Mouse (Mus musculus): ENCODE data around the gene Kcnq5.

Gene Kcnq5

GRCm38 (mm10) chr1:21961251-21962082 lies at the start of gene Kcnq5:
Gene Kcnq5 (minus strand): TSS chr1:21961942.
- DNase-seq (ENCODE audit: low read depth, low spot score) = peak; percentile 60

GRCm38 (mm10) chr1:21979755-21980154 lies 18.0 kb upstream of the Kcnq5 start:
- DNase-seq (ENCODE audit: low read depth, low spot score) = no peak

- DNase-seq (ENCODE audit: low read depth, low spot score) = no peak
Observed at GRCm38 (mm10) chr1:21979292-21979691, 17.6 kb upstream of the Kcnq5 start.

- DNase-seq (ENCODE audit: low read depth, low spot score) = no peak
Observed at GRCm38 (mm10) chr1:21974040-21974439, 12.3 kb upstream of the Kcnq5 start.

- DNase-seq (ENCODE audit: low read depth, low spot score) = peak; percentile 17
Observed at GRCm38 (mm10) chr1:21967139-21967538, 5.4 kb upstream of the Kcnq5 start.

- DNase-seq (ENCODE audit: low read depth, low spot score) = peak; percentile 74
Observed at GRCm38 (mm10) chr1:21962896-21963864, 1.4 kb upstream of the Kcnq5 start.

- DNase-seq (ENCODE audit: low read depth, low spot score) = peak; percentile 66
Observed at GRCm38 (mm10) chr1:21962083-21962471, 335 bp upstream of the Kcnq5 start.

- DNase-seq (ENCODE audit: low read depth, low spot score) = peak; percentile 60
Observed at GRCm38 (mm10) chr1:21960421-21961250, 1.1 kb downstream of the Kcnq5 start.

- peak; percentile 22 for DNase-seq (ENCODE audit: low read depth, low spot score)
Observed at GRCm38 (mm10) chr1:21959648-21960285, 2.0 kb downstream of the Kcnq5 start.

GRCm38 (mm10) chr1:21958013-21958412 lies 3.7 kb downstream of the Kcnq5 start:
- peak; percentile 57 for DNase-seq (ENCODE audit: low read depth, low spot score)

GRCm38 (mm10) chr1:21940831-21941230 lies 20.9 kb downstream of the Kcnq5 start:
- DNase-seq (ENCODE audit: low read depth, low spot score) = peak; percentile 52

GRCm38 (mm10) chr1:21927182-21927581 lies 34.6 kb downstream of the Kcnq5 start:
- DNase-seq (ENCODE audit: low read depth, low spot score) = no peak

- peak; percentile 20 for DNase-seq (ENCODE audit: low read depth, low spot score)
Observed at GRCm38 (mm10) chr1:21923293-21923642, 38.5 kb downstream of the Kcnq5 start.

- peak; percentile 14 for DNase-seq (ENCODE audit: low read depth, low spot score)
Observed at GRCm38 (mm10) chr1:21922578-21923292, 39.0 kb downstream of the Kcnq5 start.

- DNase-seq (ENCODE audit: low read depth, low spot score) = peak; percentile 24
Observed at GRCm38 (mm10) chr1:21919276-21919675, 42.5 kb downstream of the Kcnq5 start.

GRCm38 (mm10) chr1:21896067-21896719 lies 65.5 kb downstream of the Kcnq5 start:
- no peak for DNase-seq (ENCODE audit: low read depth, low spot score)

GRCm38 (mm10) chr1:21883747-21884146 lies 78.0 kb downstream of the Kcnq5 start:
- DNase-seq (ENCODE audit: low read depth, low spot score) = no peak

GRCm38 (mm10) chr1:21870889-21871288 lies 90.9 kb downstream of the Kcnq5 start:
- no peak for DNase-seq (ENCODE audit: low read depth, low spot score)

- peak; percentile 73 for DNase-seq (ENCODE audit: low read depth, low spot score)
Observed at GRCm38 (mm10) chr1:21868484-21868883, 93.3 kb downstream of the Kcnq5 start.

GRCm38 (mm10) chr1:21856399-21856798 lies 105.3 kb downstream of the Kcnq5 start:
- no peak for DNase-seq (ENCODE audit: low read depth, low spot score)
